Mouse (Mus musculus): ENCODE measurements around the gene Tmem104. TPM values are rescaled to one million over a fixed set of nuclear protein-coding genes. Genes with fewer than 3 reads are reported as not detected.

Gene Tmem104
- total RNA-seq, 2 experiments from 2014 or later: 19.9 to 23.2 TPM

DNA sequence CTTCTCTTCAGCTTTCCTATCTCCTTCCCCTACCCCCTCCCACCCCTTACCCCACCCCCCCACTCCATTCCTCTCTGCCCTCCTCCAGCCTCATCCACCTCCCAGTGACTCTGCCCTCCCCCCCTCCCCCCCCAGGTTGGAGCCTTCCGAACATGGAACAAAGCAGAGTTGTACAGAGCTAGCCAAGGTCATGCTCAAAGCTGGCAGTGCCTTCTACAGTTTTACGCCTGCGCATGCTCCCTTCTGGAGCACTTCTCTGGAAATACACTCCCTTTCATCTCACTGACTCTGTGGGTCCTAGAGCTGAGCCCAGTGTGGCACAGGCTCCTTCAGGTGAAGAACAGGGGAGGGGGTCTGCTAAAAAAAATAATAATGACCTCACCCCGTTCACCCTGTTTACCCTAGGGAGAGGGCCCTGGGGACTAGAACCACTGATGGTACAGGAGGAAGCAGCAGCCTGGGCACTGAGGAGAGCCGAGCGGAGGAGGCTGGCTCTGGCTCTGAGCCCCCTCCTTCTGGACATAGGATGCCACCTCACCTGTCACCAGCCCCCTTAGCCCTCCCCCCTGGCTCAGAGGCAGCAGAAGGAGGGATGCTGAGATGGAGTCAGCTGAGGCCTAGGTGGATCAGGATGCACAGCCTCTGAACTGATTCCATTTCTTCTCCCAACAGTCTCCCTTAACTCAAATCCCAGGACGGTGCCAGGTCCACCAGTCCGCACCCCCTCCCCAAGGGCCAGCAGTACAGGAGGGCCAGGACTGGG is 95.6 kb downstream of the Tmem104 start:
- peak; percentile 76 to 78 for DNase-seq

DNA sequence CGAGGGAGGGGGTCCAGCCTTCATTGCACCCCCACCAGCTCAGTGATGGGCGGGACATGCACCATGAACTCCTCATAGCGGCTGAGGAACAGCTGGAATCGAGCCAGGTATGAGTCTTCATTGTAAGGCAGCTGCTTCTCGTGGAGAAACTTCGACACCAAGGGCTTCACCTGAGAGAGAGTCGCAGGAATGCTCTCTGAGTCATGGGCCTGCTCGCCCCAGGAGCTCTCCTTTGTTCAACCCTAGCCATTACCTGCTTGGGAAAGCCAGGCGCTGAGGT is 96.1 kb downstream of the Tmem104 start:
- peak in 1 of 2 experiments; percentile 62 for DNase-seq

DNA sequence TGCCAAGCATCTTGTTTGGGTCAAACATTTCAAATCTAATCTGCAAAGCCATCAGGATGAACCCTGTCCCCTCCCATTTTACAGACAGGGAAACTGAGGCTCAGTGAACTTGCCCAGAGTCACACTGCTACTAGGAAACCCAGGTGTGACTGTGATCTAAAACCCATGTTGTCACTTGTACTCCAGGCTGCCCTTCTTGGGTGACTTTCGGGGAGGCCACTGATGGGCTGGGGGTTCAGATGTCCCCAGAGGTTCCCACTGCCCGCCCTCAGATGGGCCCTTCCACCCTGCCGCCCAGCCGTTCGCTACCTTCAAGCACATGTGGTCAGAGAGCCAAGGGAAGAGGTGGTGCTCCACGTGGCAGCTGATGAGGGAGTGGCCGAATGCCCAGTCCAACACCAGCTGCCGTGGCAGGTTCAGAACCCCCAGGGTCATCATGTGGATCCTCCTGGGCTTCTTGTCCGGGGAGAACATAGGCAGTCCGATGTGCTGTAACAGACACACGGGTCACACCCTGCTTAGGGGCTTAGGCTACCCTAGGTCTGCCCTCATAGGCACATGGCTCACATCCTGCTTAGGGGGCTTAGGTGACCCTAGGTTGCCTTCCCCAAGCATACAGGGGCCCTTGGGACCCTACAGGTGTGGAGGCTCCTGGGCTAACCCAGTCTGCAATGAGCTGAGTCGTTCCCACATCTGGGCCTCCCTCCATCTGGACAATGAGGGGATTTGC is 96.8 kb downstream of the Tmem104 start:
- no peak for DNase-seq

DNA sequence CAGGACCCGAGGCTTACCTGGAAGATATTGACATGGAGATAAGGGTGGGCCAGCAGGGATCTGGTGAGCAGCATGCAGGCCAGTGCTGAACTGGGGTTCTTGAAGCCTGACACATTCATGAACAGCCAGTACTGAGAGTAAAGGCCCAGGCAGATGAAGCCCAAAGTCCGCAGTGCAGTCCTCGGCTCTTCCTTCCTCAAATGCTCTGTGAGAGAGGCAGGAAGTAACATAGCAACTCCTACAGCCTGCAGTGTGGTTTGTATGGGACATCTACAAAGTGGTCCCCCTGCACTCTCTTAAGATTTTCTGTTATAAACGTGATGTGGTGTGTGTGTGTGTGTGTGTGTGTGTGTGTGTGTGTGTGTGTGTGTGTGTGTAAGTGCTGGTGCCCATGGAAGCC is 98.0 kb downstream of the Tmem104 start:
- no peak for DNase-seq

DNA sequence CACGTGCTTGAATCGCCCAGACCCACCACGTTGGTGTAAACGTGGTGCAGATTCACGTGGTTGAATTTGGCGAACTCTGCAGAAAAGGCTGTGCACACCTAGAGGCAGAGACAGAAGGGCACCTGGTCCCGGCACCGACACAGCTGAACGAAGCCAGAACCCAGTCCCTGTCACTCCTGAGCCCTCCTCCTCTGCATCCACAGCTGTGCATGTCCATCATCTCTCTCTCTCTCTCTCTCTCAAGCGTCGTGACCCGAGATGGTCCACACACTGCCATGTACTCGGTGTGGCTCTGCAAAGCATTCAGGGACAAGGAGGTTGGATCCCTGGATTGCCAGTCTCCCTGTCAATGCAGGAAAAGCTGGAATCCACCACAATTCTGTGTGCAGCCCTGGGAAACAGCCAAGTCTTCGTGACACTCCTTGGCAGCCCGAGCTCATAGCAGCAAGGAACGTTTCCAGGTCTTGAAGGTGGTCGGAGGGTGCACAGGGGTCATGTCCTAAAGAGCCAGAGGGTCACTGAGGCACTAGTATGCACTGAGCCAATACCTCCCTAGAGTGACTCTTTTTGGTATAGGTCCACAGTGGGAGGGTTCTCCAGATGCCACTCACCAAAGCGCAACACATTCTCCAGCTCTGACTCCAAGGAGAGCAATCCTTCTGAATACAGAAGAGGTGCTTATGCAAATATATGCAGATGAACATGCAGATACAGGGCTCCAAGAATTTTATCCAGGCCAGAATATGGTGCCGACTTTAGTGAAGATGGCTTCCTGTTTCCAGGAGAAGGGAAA is 99.1 kb downstream of the Tmem104 start:
- no peak for DNase-seq

DNA sequence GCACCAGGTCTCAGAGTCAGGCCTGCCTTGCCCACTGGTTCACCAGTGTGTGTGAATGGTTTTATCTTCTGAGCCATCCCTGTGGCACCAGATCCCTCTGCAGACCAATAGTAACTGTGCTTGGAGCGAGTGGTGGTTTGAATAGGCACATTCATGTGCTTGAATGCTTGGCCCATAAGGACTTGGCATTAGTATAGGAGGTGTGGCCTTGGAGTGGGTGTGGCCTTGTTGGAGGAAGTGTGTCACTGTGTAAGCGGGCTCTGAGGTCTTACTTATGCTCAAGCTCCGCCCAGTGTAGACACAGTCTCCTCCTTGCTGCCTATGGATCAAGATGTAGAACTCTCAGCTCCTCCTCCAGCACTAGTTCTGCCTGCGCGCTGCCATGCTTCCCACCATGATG is 100.1 kb downstream of the Tmem104 start:
- no peak for DNase-seq

DNA sequence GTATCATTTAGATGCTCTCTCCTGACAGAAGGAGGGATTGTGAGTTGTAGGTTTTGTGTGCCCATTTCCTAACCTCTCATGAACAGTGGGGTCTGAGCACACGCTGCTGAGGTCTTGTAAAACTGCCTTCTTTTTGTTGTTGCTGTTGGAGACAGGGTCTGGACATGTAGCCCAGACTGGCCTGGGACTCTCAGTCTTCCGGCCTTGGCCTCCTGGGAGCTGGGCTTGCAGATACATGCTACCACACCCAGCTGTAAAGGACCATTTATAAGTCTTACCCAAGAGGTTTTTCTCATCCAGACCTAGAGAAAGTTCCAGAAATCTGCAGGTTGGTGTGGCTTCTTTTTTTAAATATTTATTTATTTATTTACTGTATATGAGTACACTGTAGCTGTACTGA is 101.0 kb downstream of the Tmem104 start:
- DNase-seq: no peak

DNA sequence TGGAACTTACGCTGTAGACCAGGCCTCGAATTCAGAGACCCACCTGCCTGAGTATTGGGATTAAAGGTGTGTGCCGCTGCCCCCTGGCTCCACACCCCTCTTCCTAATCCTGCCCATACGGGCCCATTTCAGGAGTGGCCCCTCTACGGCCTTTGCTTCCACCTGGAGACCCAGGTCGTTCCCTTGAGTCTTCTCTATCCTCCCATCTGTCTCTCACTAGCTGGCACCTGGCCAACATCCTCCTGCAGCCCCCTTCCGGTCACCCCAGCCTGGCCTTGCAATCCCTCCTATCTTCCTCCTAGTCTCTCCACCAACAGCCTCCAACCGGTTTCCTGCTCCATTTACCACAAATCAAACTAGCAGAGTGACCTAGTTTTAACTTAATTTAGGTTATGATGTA is 102.6 kb downstream of the Tmem104 start:
- no peak for DNase-seq

DNA sequence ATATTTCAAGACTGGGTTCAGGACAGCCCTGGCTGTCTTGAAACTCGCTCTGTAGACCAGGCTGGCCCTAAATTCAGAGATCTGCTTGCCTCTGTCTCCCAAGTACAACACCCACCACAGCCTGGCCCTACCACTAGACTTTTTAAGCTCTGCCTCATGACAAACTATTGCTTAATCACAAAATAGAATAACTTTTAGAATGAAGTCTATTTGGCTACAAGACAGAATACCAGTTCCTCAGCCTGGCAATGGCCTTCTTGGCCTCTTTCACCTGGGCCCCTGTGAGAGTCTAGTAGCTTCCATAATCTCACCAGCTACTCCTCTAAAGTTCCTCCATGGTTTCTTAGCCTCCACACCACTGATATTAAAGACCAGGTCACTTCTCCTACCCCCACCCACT is 103.0 kb downstream of the Tmem104 start:
- no peak for DNase-seq

DNA sequence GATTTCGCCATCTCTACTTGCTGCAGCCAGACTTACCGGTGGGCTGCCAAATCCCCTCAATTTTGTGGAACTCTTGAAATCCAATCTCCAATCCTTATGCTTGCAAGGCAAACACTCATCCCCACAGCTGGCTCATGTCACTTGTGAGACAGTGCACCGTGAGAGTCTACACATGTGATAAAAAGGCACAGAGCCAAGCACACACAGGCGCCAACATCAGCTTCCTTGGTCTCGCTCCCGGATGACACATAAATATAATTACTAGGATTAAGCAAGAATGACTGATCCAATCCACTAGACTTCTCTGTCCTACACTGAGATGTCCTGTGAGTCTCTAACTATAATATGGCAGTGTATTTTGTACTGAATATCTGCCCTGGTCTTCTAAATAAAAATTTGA is 103.6 kb downstream of the Tmem104 start:
- peak; percentile 75 to 82 for DNase-seq

DNA sequence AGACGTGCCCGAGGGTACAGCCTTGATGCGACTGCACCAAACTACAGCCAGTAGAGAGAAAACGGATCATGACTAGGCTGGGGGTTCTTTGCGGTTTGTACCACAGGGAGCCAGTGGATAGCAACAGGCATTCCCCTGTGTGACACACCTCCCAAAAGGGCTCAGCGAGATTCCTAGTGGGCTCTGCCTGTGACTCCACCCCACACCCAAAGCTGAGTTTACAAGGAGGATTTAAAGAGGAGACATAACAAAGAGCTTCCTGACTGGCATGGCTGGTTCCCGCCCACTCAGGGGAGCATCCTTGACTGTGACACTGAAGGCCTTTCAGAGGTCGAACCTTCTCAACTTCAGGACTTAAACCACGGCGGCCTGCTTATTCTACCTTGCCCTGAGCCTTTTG is 104.2 kb downstream of the Tmem104 start:
- DNase-seq: no peak

DNA sequence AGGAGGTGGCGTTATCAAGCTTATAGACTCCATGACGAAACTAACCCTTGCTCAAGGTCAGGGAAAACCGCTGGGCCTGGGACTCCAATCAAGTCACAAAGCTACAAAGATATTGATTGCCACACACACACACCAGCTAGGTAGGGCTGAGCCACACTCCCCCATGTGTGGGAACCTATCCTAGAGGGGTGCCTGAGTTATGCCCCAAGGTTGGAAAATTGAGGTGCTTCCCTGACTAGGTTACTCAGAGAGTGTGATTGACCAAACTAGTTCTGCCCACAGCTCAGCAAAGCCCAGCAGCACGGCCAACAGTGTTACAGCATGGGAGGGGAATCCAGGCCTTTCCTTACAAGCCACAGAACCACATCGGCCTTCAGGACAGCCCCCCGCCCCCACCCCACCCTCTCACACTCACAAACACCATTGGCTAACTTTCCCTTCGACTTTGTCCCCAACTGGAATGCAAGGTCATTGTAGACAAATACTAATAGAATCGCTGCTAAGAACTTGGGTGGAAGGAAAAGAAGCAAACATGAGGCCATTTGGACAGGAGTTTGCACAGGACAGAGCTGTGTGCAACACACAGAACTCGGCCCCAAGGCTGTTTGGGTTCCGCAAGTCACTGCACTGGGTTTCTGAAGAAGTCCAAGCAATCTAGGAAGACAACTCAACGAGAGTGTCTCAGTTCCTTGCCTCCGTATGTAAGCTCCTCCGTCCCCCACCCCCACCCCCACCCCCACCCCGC is 105.5 kb downstream of the Tmem104 start:
- DNase-seq: peak; percentile 44 to 64

DNA sequence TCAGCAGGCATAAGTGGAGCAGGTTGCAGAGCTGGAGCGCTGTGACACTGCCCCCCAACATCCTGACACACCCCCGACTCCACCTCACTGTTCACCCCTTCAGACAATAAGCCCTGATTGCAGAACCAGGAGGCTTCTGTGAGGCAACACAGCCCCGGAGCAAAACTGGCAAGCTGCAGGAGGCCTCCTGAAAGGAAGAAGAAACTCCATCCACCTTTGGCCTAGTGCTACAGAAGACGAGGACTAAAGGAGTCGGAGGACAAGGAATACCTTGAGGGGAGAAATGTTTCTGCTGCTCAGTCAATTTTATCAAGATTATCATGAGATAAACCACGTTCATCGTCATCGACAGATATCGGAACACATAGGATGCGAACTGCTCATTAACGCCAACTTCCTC is 108.7 kb downstream of the Tmem104 start:
- DNase-seq: no peak

Small RNA genes within 50 kb of the gene (microRNA-seq; reads per million reads assigned to microRNA genes)
- not detected for gene Gm25837

Other genes starting within 250 kb of the Tmem104 start
- gene Cd300c, start 218.3 kb upstream of the Tmem104 start, total RNA-seq (2021): not detected
- gene Cd300ld, start 197.6 kb upstream of the Tmem104 start, total RNA-seq (2021): 1 to 10 TPM; 1.1 TPM
- gene Cd300c2, start 185.6 kb upstream of the Tmem104 start, total RNA-seq (2021): 1 to 10 TPM; 3.0 to 5.5 TPM
- gene Cd300ld2, start 171.3 kb upstream of the Tmem104 start, total RNA-seq (2021): not detected
- under 1 TPM in 1 of 2 experiments, not detected in 1; 0.63 TPM for gene Cd300ld4, start 160.5 kb upstream of the Tmem104 start, total RNA-seq (2021)
- gene Cd300ld5, start 149.7 kb upstream of the Tmem104 start, total RNA-seq (2021): 1 to 10 TPM; 5.3 to 8.1 TPM
- 1 to 10 TPM; 1.6 to 5.3 TPM for gene Cd300ld3, start 139.1 kb upstream of the Tmem104 start, total RNA-seq (2021)
- gene Cd300e, start 125.3 kb upstream of the Tmem104 start, total RNA-seq (2021): under 1 TPM; 0.26 to 0.43 TPM
- under 1 TPM; 0.56 TPM for gene Rab37, start 96.1 kb upstream of the Tmem104 start, total RNA-seq (2021)
- 1 to 10 TPM in 1 of 2 experiments, under 1 TPM in 1; 0.69 to 1.0 TPM for gene Cd300lf, start 53.5 kb upstream of the Tmem104 start, total RNA-seq (2021)
- gene Slc9a3r1, start 24.1 kb upstream of the Tmem104 start, total RNA-seq (2021): 10 to 100 TPM; 18.1 to 20.3 TPM
- gene Nat9, start 372 bp downstream of the Tmem104 start, total RNA-seq (2021): 10 to 100 TPM; 26.7 to 29.4 TPM
- gene Grin2c, start 79.8 kb downstream of the Tmem104 start, total RNA-seq (2021): 1 to 10 TPM; 1.7 to 4.6 TPM
- 1,000 to 10,000 TPM; 1,168 to 1,492 TPM for gene Fdxr, start 89.6 kb downstream of the Tmem104 start, total RNA-seq (2021)
- 10 to 100 TPM; 47.5 to 75.9 TPM for gene Fads6, start 110.2 kb downstream of the Tmem104 start, total RNA-seq (2021)
- gene Otop2, start 119.7 kb downstream of the Tmem104 start, total RNA-seq (2021): not detected
- gene Ush1g, start 134.6 kb downstream of the Tmem104 start, total RNA-seq (2021): under 1 TPM; 0.40 to 0.49 TPM
- gene Otop3, start 147.2 kb downstream of the Tmem104 start, total RNA-seq (2021): not detected
- gene Hid1, start 180.3 kb downstream of the Tmem104 start, total RNA-seq (2021): 10 to 100 TPM; 16.2 to 38.1 TPM
- gene Cdr2l, start 194.4 kb downstream of the Tmem104 start, total RNA-seq (2021): 100 to 1,000 TPM in 1 of 2 experiments, 10 to 100 TPM in 1; 82.1 to 136 TPM
- 100 to 1,000 TPM; 147 to 162 TPM for gene Mrpl58, start 216.3 kb downstream of the Tmem104 start, total RNA-seq (2021)
- gene Atp5h, start 232.5 kb downstream of the Tmem104 start, total RNA-seq (2021): 100 to 1,000 TPM; 567 to 597 TPM
- 10 to 100 TPM; 43.8 to 70.0 TPM for gene Kctd2, start 232.6 kb downstream of the Tmem104 start, total RNA-seq (2021)

Data from adrenal gland, postnatal 36 days (tissue).